Mouse (Mus musculus) E14TG2a.4 (cell line): ENCODE results near the gene Babam2.

Experiments used
- CTCF ChIP-seq: conservative IDR thresholded peaks from 2 replicates; pipeline ENCODE4 v1.5.1; 2014; ENCODE audit warnings: low read length
- NANOG ChIP-seq: IDR thresholded peaks from 2 replicates; pipeline ENCODE4 v1.6.1; 2014; ENCODE audit warnings: borderline replicate concordance, low read length, mixed read lengths
- POU5F1 ChIP-seq: IDR thresholded peaks from 2 replicates; pipeline ENCODE4 v1.6.1; 2014; ENCODE audit warnings: low read length, borderline replicate concordance

GRCm38 (mm10) chr5:31762773-31763172 lies 65.3 kb downstream of the Babam2 start:
- TF ChIP-seq POU5F1 (no peak), CTCF (no peak), NANOG (no peak)
